Mouse (Mus musculus) hindbrain, postnatal 0 days (tissue): Measurements from ENCODE around the gene Zfp526. TPM values are rescaled to one million over a fixed set of nuclear protein-coding genes. Genes with fewer than 3 reads are reported as not detected.

Source experiments
- ATAC-seq: fragments of 200-750 bp; cut with Nextera tagmentation; 2 replicates; pipeline ENCODE4 v1.8.0; 2017; ENCODE audit warnings: mild to moderate bottlenecking, moderate TSS enrichment, moderate library complexity
- DNase-seq: peaks from one replicate; pipeline ENCODE4 v3.0.0-alpha.2; 2015; ENCODE audit warnings: low spot score
- H3K27ac ChIP-seq: fragments of 300-500 bp; sonication (generic); 2 replicates; pipeline ENCODE4 v1.5.1; 2014; ENCODE audit warnings: mild to moderate bottlenecking
- H3K27me3 ChIP-seq: fragments of 300-500 bp; sonication (generic); 2 replicates; pipeline ENCODE4 v1.6.1; 2014; ENCODE audit warnings: low read length, mixed read lengths; ENCODE audit not compliant: insufficient read depth
- H3K36me3 ChIP-seq: fragments of 300-500 bp; sonication (generic); 2 replicates; pipeline ENCODE4 v1.6.1; 2014; ENCODE audit warnings: low read length, mixed read lengths; ENCODE audit not compliant: insufficient read depth
- H3K4me1 ChIP-seq: fragments of 300-500 bp; sonication (generic); 2 replicates; pipeline ENCODE4 v1.6.1; 2014; ENCODE audit warnings: antibody characterized with exemption, low read length, mixed read lengths; ENCODE audit not compliant: insufficient read depth
- H3K4me2 ChIP-seq: fragments of 300-500 bp; sonication (generic); 2 replicates; pipeline ENCODE4 v1.6.1; 2014; ENCODE audit warnings: low read depth, mild to moderate bottlenecking, low read length, moderate library complexity, mixed read lengths
- H3K4me3 ChIP-seq: fragments of 300-500 bp; sonication (generic); 2 replicates; pipeline ENCODE4 v1.5.1; 2014; ENCODE audit warnings: low read length
- H3K9ac ChIP-seq: fragments of 300-500 bp; sonication (generic); replicated peaks from 2 replicates; pipeline ENCODE4 v1.6.1; 2014; ENCODE audit warnings: mild to moderate bottlenecking, low read length, moderate library complexity, mixed read lengths
- H3K9me3 ChIP-seq: fragments of 300-500 bp; sonication (generic); 2 replicates; pipeline ENCODE4 v1.6.1; 2016; ENCODE audit warnings: low read length, mixed read lengths
- CTCF ChIP-seq: IDR thresholded peaks from 2 replicates; pipeline ENCODE4 v1.5.1; 2016; ENCODE audit warnings: antibody characterized with exemption, control low read depth, low read depth
- WGBS: fragments of 180-500 bp; shearing (Covaris S2); extraction: QIAGEN DNeasy Blood & Tissue Kit; methylation state at CpG from one replicate; pipeline ENCODE4 v1.1.7; 2014; 5-methylcytosine and 5-hydroxymethylcytosine counted together
- polyA plus RNA-seq: library from polyadenylated mRNA; unstranded; fragments of >200 nt; fragmentation: Nextera tagmentation; extraction: Ambion mirVana; gene quantifications from 2 replicates; pipeline ENCODE4 v1.2.1, GENCODE M21; 2015
- total RNA-seq: library from RNA; depleted of rRNA; stranded (reverse); fragments of >200 nt; gene quantifications from 2 replicates; pipeline ENCODE4 v1.2.3, GENCODE M21; 2014

The Zfp526 gene
- total and polyA plus RNA-seq, 2 experiments from 2014 or later: 0.85 to 9.6 TPM

- 3% methylated on average over 31 of the region's 31 CpGs for WGBS
- peak; percentile 66 for ATAC-seq
Measured at GRCm38 (mm10) chr7:25219756-25220456, 1.3 kb upstream of the Zfp526 start.

DNA sequence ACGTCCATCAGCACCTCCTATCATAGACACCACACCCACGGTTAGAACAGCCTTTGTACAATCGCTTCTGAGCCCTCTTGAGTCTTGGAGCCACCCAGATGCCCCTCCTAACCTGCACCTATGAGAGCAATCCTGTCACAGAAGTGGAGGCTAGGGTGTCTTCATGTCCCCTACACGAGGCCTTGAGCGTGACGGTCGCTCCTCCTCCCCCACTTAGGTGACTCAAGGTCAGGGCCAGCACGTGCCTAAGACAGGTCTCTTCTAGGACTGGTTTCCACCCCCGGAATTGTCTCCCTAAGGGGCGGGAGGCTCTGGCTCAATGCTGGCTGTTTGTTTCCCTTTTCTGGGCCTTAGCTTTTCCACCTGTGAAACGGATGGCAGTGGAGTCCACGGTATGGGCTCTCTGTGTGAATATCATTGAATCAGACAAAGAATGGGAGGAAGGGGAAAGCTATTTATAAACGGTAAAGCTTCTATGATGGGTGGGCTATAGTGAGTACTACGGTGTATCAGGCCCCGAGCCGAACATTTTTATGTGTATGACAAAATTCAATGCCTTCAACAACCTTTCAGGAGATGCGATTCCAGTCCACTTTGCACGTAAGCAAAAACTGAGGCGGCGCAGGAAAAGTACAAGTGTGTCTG lies 646 bp upstream of the Zfp526 start, which contains the start of gene Dedd2:
Gene Dedd2 (minus strand): TSS at position 159 of the 645 bp plus-strand sequence.
- Histone ChIP-seq H3K4me3 (peak within 1 kb of the TSS; percentile 61), H3K9ac (peak within 1 kb of the TSS; percentile 79), H3K27ac (peak within 1 kb of the TSS; percentile 84), H3K27me3 (no peaks in the 10 kb centered on the region), H3K36me3 (peaks cover 13% of the 10 kb centered on the region; the same call in 1 of the 2 replicates), H3K9me3 (no peaks in the 10 kb centered on the region), H3K4me1 (peaks cover 17% of the 10 kb centered on the region), H3K4me2 (peak within 1 kb of the TSS; percentile 78)
- no peak for ATAC-seq
- WGBS: 8% methylated on average over 20 of the region's 20 CpGs
- no peak for TF ChIP-seq CTCF
- DNase-seq: no peak

More at GRCm38 (mm10) chr7:25219756-25220456, 1.3 kb upstream of the Zfp526 start:
- Histone ChIP-seq H3K4me1 (peaks cover 17% of the 10 kb centered on the region), H3K4me3 (peak overlapping the region; percentile 61), H3K27ac (peak overlapping the region; percentile 84; the same call in 1 of the 2 replicates), H3K9me3 (no peaks in the 10 kb centered on the region), H3K36me3 (peaks cover 6% of the 10 kb centered on the region; the same call in 1 of the 2 replicates), H3K27me3 (no peaks in the 10 kb centered on the region), H3K4me2 (peak overlapping the region; percentile 78), H3K9ac (peak overlapping the region; percentile 79)
- no peak for TF ChIP-seq CTCF
- peak; percentile 97 for DNase-seq

DNA sequence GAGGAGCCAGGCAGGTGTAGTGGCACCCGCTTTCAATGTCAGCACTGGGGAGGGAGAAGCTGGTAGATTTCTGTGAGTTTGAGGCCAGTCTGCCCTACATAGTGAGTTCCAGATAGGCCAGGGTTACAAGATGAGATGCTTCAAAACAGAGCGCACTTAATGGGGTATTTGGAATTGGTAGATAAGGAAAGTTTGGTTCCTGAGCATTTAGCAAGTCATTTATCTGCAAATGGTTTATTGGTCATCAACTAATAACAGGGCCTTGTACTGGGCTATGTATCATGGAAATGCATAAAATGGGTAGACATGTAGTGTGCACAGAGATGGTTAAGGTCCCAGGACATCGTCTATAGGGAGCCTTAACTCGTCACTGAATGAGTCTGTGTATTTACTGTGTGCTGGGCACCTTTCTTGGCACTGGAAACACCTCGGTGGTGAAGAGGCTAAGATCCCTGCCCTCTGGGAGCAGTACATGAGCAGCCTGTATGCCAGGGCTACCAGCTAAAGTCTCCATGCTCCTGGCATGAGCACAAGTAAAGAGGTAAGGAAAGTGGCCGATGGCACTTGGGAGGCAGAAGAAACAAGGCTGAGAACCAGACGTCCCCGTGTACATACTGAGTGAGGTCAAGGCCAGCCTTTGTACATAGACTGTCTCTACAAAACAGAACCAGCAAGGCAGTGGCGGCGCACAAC lies 1.2 kb downstream of the Zfp526 start:
- Histone ChIP-seq H3K9me3 (no peaks in the 10 kb centered on the region), H3K4me2 (peak overlapping the region; percentile 78), H3K9ac (peak overlapping the region; percentile 65; the same call in 1 of the 2 replicates), H3K36me3 (peaks cover 31% of the 10 kb centered on the region), H3K27ac (no peak overlapping the region), H3K4me3 (peak overlapping the region; percentile 61; the same call in 1 of the 2 replicates), H3K27me3 (no peaks in the 10 kb centered on the region), H3K4me1 (peaks cover 17% of the 10 kb centered on the region)
- TF ChIP-seq CTCF: no peak
- DNase-seq (no peak), ATAC-seq (no peak)
- WGBS: 86% methylated on average over 10 of the region's 10 CpGs

DNA sequence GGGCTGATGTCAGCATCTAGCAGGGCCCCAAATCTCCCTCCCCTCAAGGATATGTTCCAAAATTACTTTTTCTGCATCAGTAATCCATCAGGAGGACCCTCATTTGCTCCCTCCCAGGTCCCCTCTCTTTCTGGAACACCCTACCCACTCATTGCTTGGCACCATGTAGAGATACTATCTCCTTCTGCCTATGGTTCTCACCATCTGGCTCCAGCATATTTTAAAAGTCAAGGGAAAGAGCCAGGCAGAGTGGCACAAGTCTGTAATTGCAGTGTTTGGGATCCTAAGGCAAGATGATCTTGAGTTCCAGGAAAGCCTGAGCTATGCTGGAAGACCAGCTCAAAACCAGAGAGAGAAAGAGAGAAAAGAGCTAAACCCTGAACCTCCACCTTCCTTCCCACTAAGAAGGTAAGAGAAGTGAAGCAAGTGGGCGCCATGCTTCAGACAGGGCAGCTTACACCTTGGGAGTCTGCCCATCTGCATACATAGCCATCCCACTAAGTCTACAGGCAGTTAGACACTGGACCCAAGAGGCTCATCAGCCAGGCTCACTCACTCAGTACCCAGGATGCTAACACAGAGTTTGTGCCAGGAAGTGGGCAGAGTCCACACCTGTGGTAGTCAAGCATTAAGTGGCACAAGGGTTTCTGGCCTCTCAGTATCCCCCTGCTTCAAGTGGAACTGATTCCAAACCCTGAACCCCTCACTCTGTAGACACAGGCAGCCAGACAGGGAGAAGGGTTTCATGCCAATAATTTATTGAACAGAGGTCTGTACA lies 6.5 kb downstream of the Zfp526 start:
- WGBS: 100% methylated on average over 1 of the region's 1 CpGs
- Histone ChIP-seq H3K4me3 (no peak overlapping the region), H3K9me3 (no peaks in the 10 kb centered on the region), H3K4me1 (no peaks in the 10 kb centered on the region), H3K27ac (no peak overlapping the region), H3K4me2 (no peak overlapping the region), H3K36me3 (peaks cover 78% of the 10 kb centered on the region), H3K9ac (no peak overlapping the region), H3K27me3 (no peaks in the 10 kb centered on the region)
- no peak for DNase-seq
- ATAC-seq: no peak
- TF ChIP-seq CTCF: no peak

DNA sequence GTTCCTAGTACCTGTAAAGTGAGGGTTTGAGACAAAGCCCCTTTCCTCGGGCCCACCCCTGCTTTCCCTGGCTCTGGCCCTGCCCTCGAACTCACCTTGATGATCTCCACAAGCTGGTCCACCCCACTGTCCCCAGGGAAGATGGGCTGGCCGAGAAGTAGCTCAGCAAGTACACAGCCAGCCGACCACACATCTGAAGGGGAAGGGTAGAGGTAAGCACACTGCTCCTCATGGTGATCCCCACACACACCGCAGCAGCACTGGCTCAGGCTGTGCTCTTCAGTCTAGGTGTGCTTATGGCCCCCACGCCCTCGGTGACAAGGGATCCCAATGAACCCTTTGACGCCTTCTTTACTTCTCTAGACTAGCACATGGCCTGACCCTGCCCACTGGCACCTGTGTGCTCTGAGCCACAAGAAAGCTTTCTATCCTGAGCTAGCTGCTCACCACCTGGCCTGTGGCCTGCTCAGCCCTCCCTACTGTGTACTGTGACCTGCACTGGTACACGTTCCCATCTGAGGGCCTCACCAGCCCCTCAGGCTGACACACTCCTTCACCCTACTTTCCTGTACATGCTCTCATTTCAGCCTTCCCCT lies 9.6 kb downstream of the Zfp526 start:
- WGBS: 88% methylated on average over 9 of the region's 9 CpGs
- peaks cover 88% of the 10 kb centered on the region for H3K36me3 ChIP-seq
- ATAC-seq: no peak

More for the DNA sequence above, 9.6 kb downstream of the Zfp526 start:
- DNase-seq: no peak
- TF ChIP-seq CTCF: no peak
- H3K9ac ChIP-seq: no peak overlapping the region
- no peaks in the 10 kb centered on the region for H3K4me1 ChIP-seq
- no peak overlapping the region for H3K4me3 ChIP-seq
- H3K9me3 ChIP-seq: no peaks in the 10 kb centered on the region
- no peaks in the 10 kb centered on the region for H3K27me3 ChIP-seq
- H3K27ac ChIP-seq: no peak overlapping the region
- no peak overlapping the region for H3K4me2 ChIP-seq
